Mouse (Mus musculus) layer of hippocampus, adult 8-10 months (tissue): ENCODE data around the gene Gm5901. TPM values are rescaled to one million over a fixed set of nuclear protein-coding genes. Genes with fewer than 3 reads are reported as not detected.
"Not testable (repeated sequence)": the region's sequence is repeated elsewhere in the genome, so short reads cannot be mapped to it uniquely, and the experiment has no call there.

Experiments used
- DNase-seq, 2 experiments: peaks; one replicate each; pipeline ENCODE4 v3.0.0; 2022; ENCODE audit warnings: low spot score in 2 of 2
- total RNA-seq, 4 experiments: library from RNA; stranded (reverse); gene quantifications; 2 replicates each; pipeline ENCODE4 v1.2.4; 2022

Gm5901 gene
- total RNA-seq, result not detected

DNA sequence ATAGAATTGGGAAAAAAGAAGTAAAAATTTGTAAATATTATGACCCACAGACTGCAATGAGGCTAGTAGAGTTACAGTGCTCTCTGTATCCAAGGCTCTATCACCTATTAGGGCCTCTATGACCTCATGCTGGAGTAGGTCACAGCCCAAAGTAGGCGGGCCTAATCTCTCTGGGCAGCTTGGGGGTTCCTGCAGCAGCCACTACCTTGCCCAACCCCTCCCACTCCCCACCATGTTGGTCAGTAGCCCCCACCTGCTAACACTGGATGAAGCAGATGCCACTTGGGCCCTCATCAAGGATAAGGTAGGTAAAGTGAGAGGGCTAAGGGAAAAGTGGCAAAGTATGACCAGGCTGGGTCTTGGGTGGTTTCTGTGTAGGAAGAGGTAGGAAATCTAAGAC lies at the start of gene Gm5901:
Gm5901 (plus strand) TSS at position 173 of the 400 bp plus-strand sequence.
- DNase-seq, result no peak

DNA sequence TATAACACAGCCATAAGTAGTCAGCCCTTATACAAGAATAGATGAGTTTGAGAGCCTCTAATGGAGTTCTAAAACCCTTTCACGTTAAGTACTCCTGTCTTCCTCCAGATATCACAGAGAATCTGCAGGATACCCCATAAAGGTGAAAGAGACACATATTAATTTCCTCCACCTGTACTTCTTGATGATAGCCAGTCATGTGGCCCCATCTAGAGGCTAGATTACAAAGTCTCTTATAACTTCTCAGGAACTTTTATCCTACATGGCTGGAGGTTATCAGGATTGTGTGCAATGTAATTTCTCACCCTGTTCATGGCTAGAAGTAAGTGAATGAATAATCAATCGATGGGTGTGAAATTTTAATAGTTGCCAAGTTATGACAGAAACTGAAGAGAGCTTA lies 49.5 kb upstream of the Gm5901 start:
- DNase-seq, result no peak

DNA sequence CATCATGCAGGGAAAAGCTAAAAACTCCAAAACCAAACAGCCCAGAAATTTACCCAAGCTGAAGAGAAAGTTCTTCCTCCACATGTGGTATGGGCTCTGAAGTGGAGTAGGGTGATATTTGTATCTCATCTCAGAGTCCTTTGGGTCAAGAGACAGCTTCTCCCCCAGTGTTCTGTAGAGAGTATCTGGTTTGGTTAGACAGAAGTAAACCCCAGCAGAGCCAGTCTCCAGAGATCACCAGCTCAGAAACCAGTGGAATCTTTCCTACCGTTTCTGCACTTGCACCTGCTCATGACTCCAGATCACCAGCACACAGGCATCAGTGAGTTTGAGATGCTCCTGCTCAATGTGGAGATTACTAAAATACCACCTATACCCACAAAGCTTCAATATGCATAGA lies 40.8 kb upstream of the Gm5901 start, which contains the start of gene Olfr690:
Olfr690 (minus strand) TSS at position 101 of the 400 bp plus-strand sequence.
- no peak for DNase-seq

DNA sequence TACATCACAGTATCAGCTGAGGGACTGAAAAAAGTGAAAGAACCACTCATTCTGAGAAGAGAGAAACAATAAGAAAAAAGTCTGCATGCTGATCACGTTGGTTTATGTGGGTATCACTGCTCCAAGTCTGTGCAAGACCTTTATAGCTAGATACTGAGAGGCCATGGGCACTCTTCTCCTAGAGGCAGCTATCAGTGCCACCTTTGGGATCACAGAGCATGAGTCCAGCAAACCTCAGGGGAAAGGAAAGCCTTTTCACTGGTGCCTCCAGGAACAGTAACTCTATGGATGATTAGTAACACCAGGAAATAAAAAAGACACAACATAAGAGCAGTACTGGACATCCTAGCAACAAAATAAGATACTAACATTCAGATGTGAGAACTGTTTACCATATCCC lies 32.7 kb upstream of the Gm5901 start, which contains the start of gene Olfr691:
Olfr691 (minus strand) TSS at position 101 of the 400 bp plus-strand sequence.
- DNase-seq, result no peak

DNA sequence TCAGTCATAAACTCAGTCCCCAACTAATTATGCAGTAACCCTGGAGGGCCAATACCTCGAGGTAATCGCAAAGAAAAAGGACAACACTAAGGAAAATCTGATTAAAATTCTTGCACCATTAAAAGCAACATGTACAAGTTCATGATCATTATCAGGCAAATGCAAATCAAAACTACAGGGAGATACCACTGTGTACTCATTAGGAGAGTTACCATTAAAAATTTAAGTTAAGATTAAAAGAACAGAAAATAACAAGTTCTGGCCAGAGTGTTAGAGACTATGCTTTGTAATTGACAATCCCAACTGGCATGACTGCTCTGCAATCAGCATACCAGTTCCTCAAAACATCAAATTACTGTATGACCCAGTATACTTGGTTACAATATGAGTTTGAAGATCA lies 32.1 kb upstream of the Gm5901 start:
- DNase-seq, result no peak

DNA sequence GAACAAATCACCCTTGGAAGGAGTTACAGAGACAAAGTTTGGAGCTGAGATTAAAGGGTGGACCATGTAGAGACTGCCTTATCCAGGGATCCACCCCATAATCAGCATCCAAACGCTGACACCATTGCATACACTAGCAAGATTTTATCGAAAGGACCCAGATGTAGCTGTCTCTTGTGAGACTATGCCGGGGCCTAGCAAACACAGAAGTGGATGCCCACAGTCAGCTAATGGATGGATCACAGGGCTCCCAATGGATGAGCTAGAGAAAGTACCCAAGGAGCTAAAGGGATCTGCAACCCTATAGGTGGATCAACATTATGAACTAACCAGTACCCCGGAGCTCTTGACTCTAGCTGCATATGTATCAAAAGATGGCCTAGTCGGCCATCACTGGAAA lies 18.8 kb upstream of the Gm5901 start:
- DNase-seq, result not testable (repeated sequence)

DNA sequence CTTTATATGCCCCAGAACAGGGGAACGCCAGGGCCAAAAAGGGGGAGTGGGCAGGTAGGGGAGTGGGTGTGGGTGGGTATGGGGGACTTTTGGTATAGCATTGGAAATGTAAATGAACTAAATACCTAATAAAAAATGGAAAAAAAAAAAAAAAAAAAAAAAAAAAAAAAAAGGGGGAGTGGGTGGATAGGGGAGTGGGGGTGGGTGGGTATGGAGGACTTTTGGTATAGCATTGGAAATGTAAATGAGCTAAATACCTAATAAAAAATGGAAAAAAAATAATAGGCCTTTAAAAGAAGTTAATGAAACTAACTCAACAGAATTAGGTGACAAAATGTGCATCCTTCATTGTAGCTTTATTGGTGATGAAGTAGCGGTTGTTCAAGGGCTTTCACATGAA lies 18.4 kb upstream of the Gm5901 start:
- DNase-seq, result not testable (repeated sequence)

DNA sequence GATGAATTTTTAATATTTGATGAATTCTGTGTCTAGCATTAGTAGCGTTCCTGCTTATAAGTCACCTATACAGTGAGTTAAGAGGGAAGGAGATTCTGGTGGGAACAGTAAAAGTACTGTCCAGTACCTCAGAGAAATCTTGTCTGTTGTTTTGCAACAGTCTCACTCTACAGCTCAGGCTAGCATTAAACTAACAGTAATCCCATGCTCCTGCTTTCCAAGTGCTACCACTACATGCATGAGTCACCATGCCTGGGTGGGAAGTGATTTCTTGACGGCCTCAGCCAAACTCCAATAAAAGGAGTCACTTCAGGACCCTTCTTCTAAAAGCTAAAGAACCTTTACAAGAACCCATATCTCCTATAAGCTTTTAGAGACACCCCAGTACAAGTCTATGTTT lies 13.1 kb upstream of the Gm5901 start:
- no peak for DNase-seq

DNA sequence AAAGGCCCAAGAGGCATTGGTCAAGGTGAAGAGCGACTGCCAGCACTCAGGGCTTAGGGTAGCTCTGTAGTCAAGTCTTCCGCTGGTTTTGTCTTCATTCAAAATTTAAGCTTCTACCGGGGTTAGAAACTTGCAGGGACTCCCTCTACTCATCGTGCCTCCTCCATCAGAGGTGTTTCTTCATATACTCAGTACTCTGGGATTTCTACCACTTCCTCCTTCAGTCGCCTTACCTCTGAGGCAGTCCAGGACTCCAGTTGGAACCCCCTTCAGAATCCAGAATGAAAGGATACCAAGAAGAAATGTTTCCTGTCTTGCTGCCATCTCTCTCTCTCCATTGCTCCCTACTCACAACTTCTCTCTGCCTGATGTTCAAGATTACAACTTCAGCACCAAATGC lies 7.6 kb upstream of the Gm5901 start:
- no peak for DNase-seq

DNA sequence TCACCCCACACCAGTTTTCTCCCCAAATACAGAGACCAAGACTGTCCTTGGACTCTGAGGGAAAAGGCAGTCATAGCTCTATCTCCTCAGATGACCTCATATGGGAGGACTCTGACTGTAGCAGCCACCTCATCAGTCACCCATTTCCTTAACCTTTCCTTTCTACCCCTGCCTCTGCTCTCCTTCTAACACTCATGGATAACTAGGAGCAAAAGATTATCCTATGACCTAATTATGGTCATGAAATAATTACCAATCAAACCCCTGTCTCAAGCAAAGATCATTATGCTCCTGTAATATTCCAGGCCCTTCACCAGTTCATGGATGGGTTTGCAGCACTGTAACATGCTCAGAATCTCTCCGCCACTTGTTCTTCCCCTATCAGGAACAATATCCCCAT lies 6.9 kb upstream of the Gm5901 start, which contains the start of gene Olfr692:
Olfr692 (plus strand) TSS at position 301 of the 400 bp plus-strand sequence.
- DNase-seq, result no peak

DNA sequence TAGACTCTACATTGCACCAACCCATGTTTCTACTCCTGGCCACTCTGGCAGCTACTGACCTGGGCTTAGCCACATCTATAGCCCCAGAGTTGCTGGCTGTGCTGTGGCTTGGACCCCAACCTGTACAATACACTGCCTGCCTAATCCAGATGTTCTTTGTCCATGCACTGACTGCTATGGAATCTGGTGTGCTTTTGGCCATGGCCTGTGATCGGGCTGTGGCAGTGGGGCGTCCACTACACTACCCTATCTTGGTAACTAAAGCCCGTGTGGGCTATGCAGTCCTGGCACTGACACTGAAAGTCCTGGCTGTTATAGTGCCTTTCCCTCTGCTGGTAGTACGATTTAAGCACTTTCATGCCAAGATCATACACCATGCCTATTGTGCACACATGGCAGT lies 6.3 kb upstream of the Gm5901 start:
- DNase-seq, result no peak

DNA sequence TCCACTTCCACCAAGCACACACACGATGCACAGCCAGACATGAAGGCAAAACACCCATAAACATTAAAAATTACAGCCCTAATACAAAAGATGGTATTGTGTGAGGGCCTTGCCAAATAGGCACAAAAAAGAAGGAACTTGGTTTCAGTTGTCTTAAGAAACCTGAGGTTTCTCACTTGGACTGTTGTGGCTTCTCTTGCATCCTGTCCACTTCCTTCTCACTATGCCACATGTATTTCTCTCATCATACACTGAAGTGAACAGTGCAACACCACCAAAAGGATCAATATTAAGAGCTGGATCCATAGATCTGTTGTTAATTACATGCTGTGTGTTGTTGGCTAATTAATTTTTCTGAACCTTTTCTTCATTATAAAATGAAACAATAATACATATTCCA lies 1.9 kb upstream of the Gm5901 start:
- DNase-seq, result no peak

DNA sequence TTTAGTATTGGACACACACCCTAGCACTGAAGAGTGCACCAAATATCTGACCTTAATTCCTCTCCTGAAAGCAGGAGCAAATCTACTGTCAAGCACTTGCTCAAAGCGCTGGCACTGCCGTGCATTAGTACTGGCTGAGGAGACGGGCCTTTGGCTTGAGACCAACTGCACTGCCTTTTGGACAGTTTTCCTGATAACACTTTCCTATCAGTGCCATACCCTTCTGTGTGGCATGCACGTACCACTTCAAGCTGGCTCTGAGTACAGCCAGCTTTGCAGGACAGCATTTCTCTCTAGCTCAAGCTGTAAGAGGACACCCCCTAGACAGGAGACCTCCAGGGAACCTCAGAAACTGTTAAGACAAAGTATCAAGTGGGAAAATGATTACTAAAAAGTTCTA lies 1.3 kb upstream of the Gm5901 start:
- no peak for DNase-seq

DNA sequence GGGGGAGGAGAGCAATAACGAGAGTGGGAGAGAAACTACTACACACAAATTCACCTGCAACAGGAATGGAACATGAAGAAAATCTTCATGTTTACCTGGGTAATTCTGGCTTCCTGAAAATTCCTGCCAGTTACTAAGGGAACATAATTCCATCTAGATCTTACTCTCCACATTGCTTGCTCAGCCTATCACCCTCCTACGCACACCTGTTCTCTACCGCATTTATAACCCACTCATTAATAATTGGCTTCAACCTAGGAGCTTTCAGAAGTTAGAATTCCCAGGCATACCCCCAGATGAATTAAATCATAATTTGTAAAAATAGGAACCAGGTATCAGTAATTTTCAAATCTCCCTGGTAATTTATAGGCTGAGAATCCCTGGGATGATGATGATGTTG lies 862 bp upstream of the Gm5901 start:
- no peak for DNase-seq

DNA sequence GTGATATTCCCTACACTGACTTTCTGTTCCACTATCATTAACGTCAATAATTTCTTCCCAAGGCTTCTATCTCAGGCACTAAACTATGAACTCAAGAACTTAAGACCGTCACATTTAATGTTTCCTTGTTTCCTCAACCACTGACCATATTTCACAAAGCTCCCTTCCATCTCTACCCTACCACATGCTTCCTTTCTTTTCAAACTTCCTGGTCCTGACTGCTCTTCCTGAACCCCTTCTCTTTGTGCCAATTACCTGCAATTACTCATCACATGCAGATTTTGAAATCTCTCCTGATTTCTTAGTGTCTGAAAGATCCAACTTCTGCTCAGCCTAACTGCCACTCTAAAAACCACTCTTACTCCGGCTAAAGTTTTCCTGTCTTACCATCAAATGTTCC lies 5.5 kb downstream of the Gm5901 start:
- DNase-seq, result no peak

DNA sequence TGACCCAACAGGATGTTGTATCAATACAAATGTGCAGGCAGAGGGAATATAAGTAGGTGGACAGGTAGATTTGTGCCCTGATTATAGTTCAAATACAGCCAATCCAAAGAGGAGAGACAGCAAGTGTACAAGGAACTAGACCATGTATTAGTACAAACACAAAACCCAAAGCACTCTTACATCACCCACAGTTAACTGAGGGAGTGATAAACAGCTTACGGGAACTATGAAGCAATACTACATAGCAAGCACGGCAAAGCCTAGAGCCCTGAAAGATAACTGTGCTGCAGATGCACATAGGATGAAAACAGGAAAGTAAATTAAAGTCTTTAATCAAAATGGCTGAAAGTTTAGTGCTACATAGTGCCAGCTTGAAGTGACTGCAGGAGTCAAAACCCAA lies 12.9 kb downstream of the Gm5901 start:
- no peak for DNase-seq

DNA sequence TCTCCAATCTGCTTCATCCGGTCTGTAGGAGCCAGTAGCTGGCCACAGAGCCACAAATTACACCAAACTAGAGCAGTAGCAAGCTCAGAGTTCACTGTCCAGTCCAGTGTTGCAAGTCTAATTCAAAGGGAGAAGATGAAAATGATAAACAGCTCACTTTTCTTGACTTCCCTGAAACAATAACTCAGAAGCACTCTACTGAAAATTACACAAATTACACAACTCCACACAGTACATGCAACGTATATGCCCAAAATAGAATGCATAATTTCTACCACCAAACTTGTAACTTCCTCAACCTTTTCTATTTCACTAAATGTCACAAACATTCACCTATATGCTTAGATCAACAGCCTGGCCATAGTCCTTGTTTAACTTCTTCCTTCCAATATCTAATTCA lies 15.4 kb downstream of the Gm5901 start:
- DNase-seq, result no peak

DNA sequence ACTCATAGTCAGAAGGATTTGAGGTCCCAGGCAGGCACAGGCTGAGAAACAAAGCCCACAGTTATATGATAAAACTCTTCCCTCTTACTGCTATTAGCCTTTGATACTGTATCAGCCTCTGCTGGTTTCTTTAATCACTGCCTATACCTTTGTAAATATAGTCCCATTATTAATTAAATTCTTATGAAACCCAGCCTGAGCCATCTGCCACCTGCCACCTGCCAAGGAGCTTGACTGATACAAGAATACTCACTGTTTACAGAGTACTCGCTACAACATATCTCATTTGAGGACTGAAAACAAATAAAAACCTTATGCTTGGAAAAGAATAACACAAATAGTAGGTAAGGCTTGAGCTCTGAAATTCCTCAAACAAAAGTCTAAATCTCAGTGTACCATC lies 19.8 kb downstream of the Gm5901 start:
- DNase-seq, result no peak

DNA sequence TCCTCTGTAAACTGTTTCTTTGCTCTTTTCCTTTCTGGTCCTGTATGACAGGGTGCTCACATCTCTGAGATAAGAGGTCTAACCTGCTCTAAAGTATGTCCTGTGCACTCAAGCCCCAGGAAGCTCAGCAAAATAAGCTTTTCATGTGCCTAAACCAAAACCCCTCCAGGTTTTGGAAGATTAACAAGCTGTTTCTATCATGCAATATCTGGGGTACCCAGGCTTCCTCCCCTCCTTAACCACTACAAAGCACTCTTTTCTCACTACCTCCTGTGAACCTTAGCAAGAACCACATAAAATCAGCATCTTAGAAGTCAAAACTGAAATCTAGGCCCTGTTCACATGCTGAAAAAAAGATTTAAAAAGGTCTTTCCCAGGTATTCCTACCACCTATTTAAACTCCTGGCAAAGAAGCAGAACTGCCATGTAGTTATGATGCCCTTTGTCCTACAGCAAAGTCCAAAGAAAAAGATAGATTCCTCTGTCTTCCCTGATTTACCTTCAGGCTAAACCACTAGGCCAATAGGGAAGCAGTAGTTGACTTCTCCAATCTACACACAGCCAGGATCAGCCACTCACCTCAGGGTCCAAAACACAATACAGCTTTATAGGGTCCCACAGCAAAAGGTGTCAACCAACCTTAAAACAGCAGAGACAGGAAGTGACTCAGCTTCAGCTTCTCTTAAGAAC lies 20.4 kb downstream of the Gm5901 start:
- DNase-seq, result no peak

DNA sequence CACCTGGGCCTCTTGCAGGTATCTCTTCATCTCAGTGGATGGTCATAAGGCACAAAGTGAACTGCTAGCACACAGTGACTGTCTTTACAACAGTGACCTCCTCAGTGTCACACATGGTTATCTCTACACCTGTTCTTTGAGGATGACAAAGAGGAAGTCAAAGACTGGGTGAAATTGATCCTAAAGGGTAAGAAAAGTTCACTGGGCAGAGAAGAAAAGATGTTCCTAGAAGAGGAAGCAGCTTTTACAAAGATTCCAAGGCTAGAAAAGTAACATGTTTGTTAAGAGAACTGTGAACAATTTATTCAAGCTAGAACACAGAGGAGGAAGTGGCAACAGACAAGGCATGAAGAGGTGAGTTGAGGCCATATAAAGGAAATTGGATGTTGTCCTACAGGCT lies 21.3 kb downstream of the Gm5901 start:
- DNase-seq, result no peak

DNA sequence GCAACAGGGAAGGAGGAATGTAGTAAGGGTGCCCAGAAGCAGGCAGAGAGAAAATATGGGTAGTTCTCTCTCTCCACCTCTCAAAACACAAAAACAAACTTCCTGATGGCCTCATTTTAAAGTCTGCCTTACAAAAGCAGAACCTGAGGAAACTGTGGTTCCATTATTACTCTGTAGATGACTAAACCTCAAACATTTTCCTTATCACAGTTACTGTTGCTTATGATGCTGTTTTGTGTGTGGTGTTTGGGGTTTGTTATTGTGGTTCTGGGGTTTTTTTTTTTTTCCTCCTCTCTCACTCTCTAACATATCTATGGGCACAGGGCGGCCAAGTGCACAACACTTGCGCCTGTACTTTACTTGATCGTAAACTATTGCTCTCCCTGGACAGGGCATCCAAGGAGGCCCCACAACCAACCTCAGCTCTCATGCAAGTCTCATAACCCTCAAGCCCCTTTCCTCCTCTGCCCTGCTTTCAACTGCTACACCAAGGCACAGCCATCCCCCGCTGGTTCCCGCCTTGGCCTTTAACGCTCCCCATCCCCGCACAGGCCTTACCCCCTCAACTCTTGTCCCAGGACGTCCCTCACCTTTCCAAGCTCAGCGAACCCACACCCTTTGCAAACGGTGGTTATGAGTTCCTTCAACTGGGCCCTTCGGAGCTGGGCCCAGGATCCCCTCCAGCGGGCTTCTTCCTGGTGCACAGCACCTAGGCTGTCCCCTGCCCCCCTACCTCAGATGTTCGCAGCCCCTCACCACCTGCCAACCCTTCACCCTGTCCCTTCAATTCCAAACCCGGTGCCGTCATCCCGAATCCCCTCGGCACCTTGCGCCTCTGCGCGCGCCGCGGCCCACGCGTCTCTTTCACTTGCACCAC lies 24.5 kb downstream of the Gm5901 start:
- no peak for DNase-seq

DNA sequence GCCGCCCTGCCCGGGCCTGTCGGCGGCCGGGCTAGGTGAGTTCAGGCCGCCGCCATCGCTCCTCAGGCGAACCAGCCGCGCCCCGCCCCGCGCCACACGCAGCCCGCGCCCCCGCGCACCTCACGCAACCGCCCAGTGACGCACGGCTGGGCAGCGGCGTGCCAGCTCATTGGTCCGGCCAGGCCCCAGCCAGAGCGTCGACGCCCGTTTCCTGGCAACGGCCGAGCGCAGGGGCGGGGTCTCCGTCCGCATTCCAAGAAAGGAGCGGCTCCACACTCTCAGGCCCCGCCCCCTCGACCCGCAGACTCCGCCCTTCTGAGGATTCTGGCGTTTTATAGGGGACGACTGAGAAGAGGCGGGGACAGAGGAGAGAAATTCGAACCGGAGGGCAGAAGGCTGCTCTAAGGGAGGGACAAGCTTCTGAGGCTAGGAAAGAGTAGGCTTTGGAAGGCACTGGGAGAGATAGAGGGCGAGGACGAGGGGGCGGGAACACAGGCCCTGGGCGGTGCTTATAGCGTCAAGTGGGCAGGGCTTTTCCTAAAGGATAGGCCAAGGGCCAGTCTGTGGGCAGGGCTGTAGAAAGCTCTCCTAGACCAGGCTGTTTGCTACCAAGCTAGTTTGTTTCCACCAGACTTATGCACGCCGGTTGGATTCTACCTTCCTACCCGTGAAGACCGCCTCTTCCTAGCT lies 25.2 kb downstream of the Gm5901 start, which contains the start of gene Fam160a2:
Fam160a2 (minus strand) TSS at position 120 of the 690 bp plus-strand sequence.
- peak; percentile 99 for DNase-seq
